Mouse (Mus musculus): ENCODE data around the gene Prdm12. TPM values are rescaled to one million over a fixed set of nuclear protein-coding genes. Genes with fewer than 3 reads are reported as not detected.
A peak's percentile ranks its signal among the peaks of the same experiment; 100 is the strongest.

The Prdm12 gene
- polyA plus RNA-seq, 1 experiment = not detected

DNA sequence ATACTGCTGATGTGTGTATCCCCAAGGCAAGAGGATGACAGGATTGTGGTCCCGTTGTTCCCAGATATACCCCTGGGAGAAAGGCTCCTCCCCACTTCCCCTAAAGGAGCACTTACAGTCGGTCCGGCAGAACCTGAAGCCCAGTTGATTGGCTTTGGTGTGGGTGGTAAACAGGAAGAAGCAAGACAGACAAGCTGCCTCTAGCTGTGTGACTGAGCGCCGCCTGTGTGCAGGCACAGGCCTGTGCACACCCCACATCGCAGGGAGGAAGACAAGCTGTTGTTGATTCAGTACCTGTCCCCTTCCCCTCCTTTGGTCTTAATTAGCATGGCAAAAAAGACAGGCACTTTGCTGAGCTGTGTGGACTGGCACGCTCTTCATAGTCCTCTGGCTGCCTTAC is 26.1 kb upstream of the Prdm12 start:
- Histone ChIP-seq H3K36me3 (ENCODE audit: control insufficient read depth, insufficient read depth, low read length) (peaks cover 59% of the 10 kb centered on the region), H3K4me1 (ENCODE audit: control insufficient read depth, insufficient read depth, insufficient read length, low read length) (no peaks in the 10 kb centered on the region), H3K4me3 (ENCODE audit: low read depth, low read length) (no peak overlapping the region), H3K27me3 (ENCODE audit: control insufficient read depth, insufficient read depth, low read length) (no peaks in the 10 kb centered on the region), H3K27ac (ENCODE audit: insufficient read depth, low read depth, low read length) (no peak overlapping the region)
- TF ChIP-seq POLR2A (IDR thresholded peaks at IDR 0.05; ENCODE audit: low read depth, low read length) (no peak), CTCF (IDR thresholded peaks at IDR 0.05; ENCODE audit: extremely low read depth, insufficient read length, insufficient replicate concordance, low read depth, low read length) (no peak)
- 83% methylated on average over 7 of the region's 7 CpGs for WGBS

DNA sequence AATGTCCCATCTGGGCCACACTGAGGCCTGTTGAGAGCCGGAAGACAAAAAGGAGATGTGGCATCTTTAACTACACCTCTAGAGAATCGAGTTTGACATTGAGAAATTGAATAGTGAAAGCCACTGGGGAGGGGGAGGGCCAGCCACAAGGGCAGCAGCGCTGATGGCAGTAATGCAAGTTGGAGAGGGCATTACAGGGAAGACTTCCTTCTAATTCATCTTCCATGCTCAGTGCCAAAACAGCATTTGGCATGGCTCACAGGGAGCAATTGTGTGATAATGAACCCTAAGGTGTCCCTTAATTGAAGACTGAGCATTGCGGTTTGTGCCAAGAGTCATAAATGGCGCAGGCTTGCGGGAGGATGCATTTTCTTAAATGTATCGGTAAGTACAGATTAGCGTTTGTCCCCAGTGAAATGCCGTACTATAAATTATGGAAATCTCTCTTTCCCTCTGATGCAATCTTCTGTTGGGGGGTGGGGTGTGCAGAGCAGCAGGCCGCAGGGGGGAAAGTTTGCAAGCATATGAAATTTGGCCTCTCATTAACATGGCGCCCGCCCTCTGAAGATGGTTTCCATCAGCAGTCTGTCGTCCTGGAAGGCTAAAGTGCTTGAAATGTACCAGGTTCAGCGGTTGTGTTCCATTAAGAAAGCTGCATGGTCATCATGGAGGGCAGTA is 21.2 kb upstream of the Prdm12 start:
- no peak overlapping the region for H3K27ac ChIP-seq (ENCODE audit: insufficient read depth, low read depth, low read length)
- H3K36me3 ChIP-seq (ENCODE audit: control insufficient read depth, insufficient read depth, low read length) = peaks cover 26% of the 10 kb centered on the region
- H3K27me3 ChIP-seq (ENCODE audit: control insufficient read depth, insufficient read depth, low read length) = no peaks in the 10 kb centered on the region
- H3K4me3 ChIP-seq (ENCODE audit: low read depth, low read length) = no peak overlapping the region
- H3K4me1 ChIP-seq (ENCODE audit: control insufficient read depth, insufficient read depth, insufficient read length, low read length) = no peaks in the 10 kb centered on the region
- 54% methylated on average over 14 of the region's 14 CpGs for WGBS
- no peak for TF ChIP-seq CTCF (IDR thresholded peaks at IDR 0.05; ENCODE audit: extremely low read depth, insufficient read length, insufficient replicate concordance, low read depth, low read length)
- no peak for TF ChIP-seq POLR2A (IDR thresholded peaks at IDR 0.05; ENCODE audit: low read depth, low read length)

- TF ChIP-seq POLR2A (IDR thresholded peaks at IDR 0.05; ENCODE audit: low read depth, low read length) (no peak), CTCF (IDR thresholded peaks at IDR 0.05; ENCODE audit: extremely low read depth, insufficient read length, insufficient replicate concordance, low read depth, low read length) (no peak)
- Histone ChIP-seq H3K36me3 (ENCODE audit: control insufficient read depth, insufficient read depth, low read length) (peaks cover 20% of the 10 kb centered on the region), H3K27ac (ENCODE audit: insufficient read depth, low read depth, low read length) (no peak overlapping the region), H3K27me3 (ENCODE audit: control insufficient read depth, insufficient read depth, low read length) (no peaks in the 10 kb centered on the region), H3K4me1 (ENCODE audit: control insufficient read depth, insufficient read depth, insufficient read length, low read length) (no peaks in the 10 kb centered on the region), H3K4me3 (ENCODE audit: low read depth, low read length) (no peak overlapping the region)
- WGBS = 89% methylated on average over 6 of the region's 6 CpGs
These were observed 20.6 kb upstream of the Prdm12 start for GRCm38 (mm10) chr2:31619208-31619607.

DNA sequence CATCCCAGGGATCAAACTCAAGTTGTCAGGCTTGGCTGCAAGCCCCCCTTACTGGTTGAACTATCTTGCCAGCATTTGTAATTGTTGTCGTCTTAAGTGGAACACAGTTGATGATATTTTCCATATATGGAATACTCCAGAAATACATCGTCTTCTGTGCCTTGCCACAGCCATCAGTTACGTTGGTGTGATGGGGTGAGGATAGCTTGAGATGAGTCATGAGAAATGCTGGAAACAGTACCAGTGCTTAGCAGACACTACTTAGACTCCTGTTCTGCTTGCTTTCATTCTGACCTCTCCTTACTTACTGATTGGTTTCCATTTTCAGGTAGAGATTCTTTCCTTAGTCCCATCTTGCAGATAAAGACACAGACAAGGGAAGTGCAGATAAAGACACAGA is 6.3 kb upstream of the Prdm12 start:
- Histone ChIP-seq H3K36me3 (ENCODE audit: control insufficient read depth, insufficient read depth, low read length) (no peaks in the 10 kb centered on the region), H3K4me3 (ENCODE audit: low read depth, low read length) (no peak overlapping the region), H3K27me3 (ENCODE audit: control insufficient read depth, insufficient read depth, low read length) (peaks cover 54% of the 10 kb centered on the region), H3K4me1 (ENCODE audit: control insufficient read depth, insufficient read depth, insufficient read length, low read length) (no peaks in the 10 kb centered on the region; the same call in 1 of the 2 replicates), H3K27ac (ENCODE audit: insufficient read depth, low read depth, low read length) (no peak overlapping the region)
- no peak for TF ChIP-seq CTCF (IDR thresholded peaks at IDR 0.05; ENCODE audit: extremely low read depth, insufficient read length, insufficient replicate concordance, low read depth, low read length)
- TF ChIP-seq POLR2A (IDR thresholded peaks at IDR 0.05; ENCODE audit: low read depth, low read length) = no peak
- 48% methylated on average over 3 of the region's 3 CpGs for WGBS

DNA sequence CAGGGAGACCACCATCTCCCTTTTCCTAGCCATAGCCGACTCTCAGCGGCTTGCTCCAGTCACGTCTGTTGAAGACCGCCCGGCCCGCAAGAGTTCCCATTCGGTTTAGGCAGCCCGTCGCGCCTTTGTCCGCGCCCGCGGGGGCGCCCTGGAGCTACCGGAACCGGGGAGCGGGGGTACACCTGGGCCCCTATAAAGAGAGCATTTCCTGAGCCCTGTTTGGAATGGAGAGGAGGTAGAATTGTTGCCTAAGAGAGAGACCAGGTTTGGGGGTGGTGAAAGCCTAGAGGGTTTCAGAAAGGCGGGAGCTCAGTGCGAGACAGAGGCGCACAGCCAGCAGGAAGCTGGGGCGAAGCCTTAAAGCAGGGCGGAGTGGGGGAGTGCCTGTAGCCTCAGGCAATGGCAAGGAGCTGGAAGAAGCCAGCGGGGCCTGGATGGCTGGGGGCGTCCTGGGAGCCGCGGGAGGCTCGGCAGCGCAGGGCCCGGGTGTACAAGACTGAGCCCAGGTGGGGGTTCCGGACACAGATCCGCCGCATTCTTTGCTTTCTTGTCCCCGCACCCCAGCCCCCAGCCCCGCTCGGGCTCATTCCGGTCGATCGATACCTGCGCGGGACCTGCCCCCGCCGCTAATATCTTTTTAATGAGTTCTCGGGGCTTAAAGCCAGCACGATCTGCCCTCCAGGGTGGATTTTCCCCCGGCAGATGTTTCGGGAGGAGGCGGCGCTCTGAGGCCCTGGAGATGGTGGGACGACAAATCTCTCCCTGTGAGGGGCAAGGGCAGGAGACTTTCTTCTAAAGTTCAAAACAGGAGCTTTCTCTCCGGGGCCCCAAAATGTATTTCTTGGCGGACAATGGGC is 4.3 kb upstream of the Prdm12 start:
- 2% methylated on average over 51 of the region's 52 CpGs for WGBS
- TF ChIP-seq CTCF (IDR thresholded peaks at IDR 0.05; ENCODE audit: extremely low read depth, insufficient read length, insufficient replicate concordance, low read depth, low read length) (no peak), POLR2A (IDR thresholded peaks at IDR 0.05; ENCODE audit: low read depth, low read length) (no peak)
- peaks cover 72% of the 10 kb centered on the region for H3K27me3 ChIP-seq (ENCODE audit: control insufficient read depth, insufficient read depth, low read length)
- H3K4me1 ChIP-seq (ENCODE audit: control insufficient read depth, insufficient read depth, insufficient read length, low read length) = no peaks in the 10 kb centered on the region; the same call in 1 of the 2 replicates
- H3K27ac ChIP-seq (ENCODE audit: insufficient read depth, low read depth, low read length) = no peak overlapping the region
- 0 out of 2 replicates have a peak overlapping the region, but pooled peaks have one; percentile 8 for H3K4me3 ChIP-seq (ENCODE audit: low read depth, low read length)
- H3K36me3 ChIP-seq (ENCODE audit: control insufficient read depth, insufficient read depth, low read length) = no peaks in the 10 kb centered on the region

DNA sequence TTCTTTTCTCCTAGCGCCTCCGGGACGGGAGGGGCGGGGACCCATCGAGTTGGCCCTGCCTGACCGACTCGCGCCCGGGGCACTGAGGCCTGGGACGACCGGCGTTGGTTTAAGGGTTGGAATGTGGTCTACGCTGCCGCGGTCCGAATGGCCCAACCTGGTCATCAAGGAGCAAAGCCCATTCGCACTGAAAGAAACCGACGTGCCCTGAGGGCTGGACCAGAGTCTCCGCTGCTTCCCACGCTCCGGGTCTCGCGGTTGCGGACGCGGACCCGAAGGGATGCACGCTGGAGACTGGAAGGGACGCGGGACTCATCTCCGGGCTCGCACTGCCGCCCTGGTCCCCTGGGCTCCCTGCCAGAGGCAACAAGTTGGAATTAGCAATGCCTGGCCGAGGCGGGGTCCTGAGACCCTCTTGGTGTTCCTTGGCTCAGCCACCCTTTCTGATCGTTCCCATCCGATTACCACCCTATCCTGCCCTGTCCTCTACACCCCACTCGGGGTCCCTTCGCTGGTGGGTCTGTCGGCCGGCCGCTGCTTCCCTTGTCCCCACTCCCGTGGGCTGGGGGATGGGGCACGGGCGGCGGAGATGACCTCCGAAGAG is 3.6 kb upstream of the Prdm12 start:
- no peak overlapping the region for H3K27ac ChIP-seq (ENCODE audit: insufficient read depth, low read depth, low read length)
- no peaks in the 10 kb centered on the region for H3K36me3 ChIP-seq (ENCODE audit: control insufficient read depth, insufficient read depth, low read length)
- TF ChIP-seq POLR2A (IDR thresholded peaks at IDR 0.05; ENCODE audit: low read depth, low read length) = no peak
- TF ChIP-seq CTCF (IDR thresholded peaks at IDR 0.05; ENCODE audit: extremely low read depth, insufficient read length, insufficient replicate concordance, low read depth, low read length) = no peak
- 2% methylated on average over 48 of the region's 48 CpGs for WGBS
- H3K27me3 ChIP-seq (ENCODE audit: control insufficient read depth, insufficient read depth, low read length) = peaks cover 78% of the 10 kb centered on the region
- peak overlapping the region; percentile 8; the same call in 1 of the 2 replicates for H3K4me3 ChIP-seq (ENCODE audit: low read depth, low read length)
- no peaks in the 10 kb centered on the region; the same call in 1 of the 2 replicates for H3K4me1 ChIP-seq (ENCODE audit: control insufficient read depth, insufficient read depth, insufficient read length, low read length)

- no peak overlapping the region for H3K4me3 ChIP-seq (ENCODE audit: low read depth, low read length)
- TF ChIP-seq POLR2A (IDR thresholded peaks at IDR 0.05; ENCODE audit: low read depth, low read length) (no peak), CTCF (IDR thresholded peaks at IDR 0.05; ENCODE audit: extremely low read depth, insufficient read length, insufficient replicate concordance, low read depth, low read length) (no peak)
- H3K27me3 ChIP-seq (ENCODE audit: control insufficient read depth, insufficient read depth, low read length) = peaks cover 83% of the 10 kb centered on the region
These were observed 3.1 kb upstream of the Prdm12 start for GRCm38 (mm10) chr2:31636742-31637141.

More at GRCm38 (mm10) chr2:31636742-31637141, 3.1 kb upstream of the Prdm12 start:
- Histone ChIP-seq H3K36me3 (ENCODE audit: control insufficient read depth, insufficient read depth, low read length) (no peaks in the 10 kb centered on the region), H3K27ac (ENCODE audit: insufficient read depth, low read depth, low read length) (no peak overlapping the region), H3K4me1 (ENCODE audit: control insufficient read depth, insufficient read depth, insufficient read length, low read length) (no peaks in the 10 kb centered on the region; the same call in 1 of the 2 replicates)
- 2% methylated on average over 35 of the region's 35 CpGs for WGBS
